Mouse (Mus musculus) MEL (cell line): ENCODE measurements around the gene Cox11.

Source experiments
- CTCF ChIP-seq, 3 experiments: IDR thresholded peaks in 2 of 3; conservative IDR thresholded peaks in 1 of 3; 2 replicates each; pipeline ENCODE4 v1.5.1; 2011 to 2012; ENCODE audit warnings: low read length in 3 of 3, low read depth in 2 of 3, mild to moderate bottlenecking in 2 of 3, improper control_type of control experiment in 1 of 3, inconsistent platforms in 1 of 3, mixed read lengths in 1 of 3, moderate library complexity in 1 of 3; ENCODE audit not compliant: control insufficient read depth in 1 of 3, insufficient read depth in 1 of 3, poor library complexity in 1 of 3, severe bottlenecking in 1 of 3
- ETS1 ChIP-seq: IDR thresholded peaks from 2 replicates; pipeline ENCODE4 v1.6.1; 2012; ENCODE audit warnings: low read depth, mild to moderate bottlenecking, inconsistent platforms, low read length, improper control_type of control experiment, moderate library complexity
- MAFK ChIP-seq: IDR thresholded peaks from 2 replicates; pipeline ENCODE4 v1.6.1; 2011; ENCODE audit warnings: low read depth, mild to moderate bottlenecking, low read length, improper control_type of control experiment, borderline replicate concordance
- MAZ ChIP-seq: IDR thresholded peaks from 2 replicates; pipeline ENCODE4 v1.6.1; 2012; ENCODE audit warnings: low read depth, mild to moderate bottlenecking, inconsistent platforms, low read length, improper control_type of control experiment
- MEF2A ChIP-seq: IDR thresholded peaks from 2 replicates; pipeline ENCODE4 v1.6.1; 2014; ENCODE audit warnings: low read depth, mild to moderate bottlenecking, inconsistent platforms, low read length, improper control_type of control experiment; ENCODE audit not compliant: poor library complexity, insufficient replicate concordance, severe bottlenecking; ENCODE audit errors: extremely low read depth
- MYB ChIP-seq: IDR thresholded peaks from 2 replicates; pipeline ENCODE4 v1.6.1; 2011; ENCODE audit warnings: mild to moderate bottlenecking, low read depth, low read length, improper control_type of control experiment
- MYC ChIP-seq: IDR thresholded peaks from 2 replicates; pipeline ENCODE4 v1.6.1; 2011; ENCODE audit warnings: low read depth, mild to moderate bottlenecking, low read length, improper control_type of control experiment, moderate library complexity
- NELFE ChIP-seq: IDR thresholded peaks from 2 replicates; pipeline ENCODE4 v1.6.1; 2011; ENCODE audit warnings: low read depth, low read length, improper control_type of control experiment
- POLR2A ChIP-seq, 2 experiments: IDR thresholded peaks; 2 replicates each; pipeline ENCODE4 v1.6.1; 2011 to 2012; ENCODE audit warnings: low read length in 2 of 2, mild to moderate bottlenecking in 2 of 2, control low read depth in 1 of 2, improper control_type of control experiment in 1 of 2, low read depth in 1 of 2, moderate library complexity in 1 of 2; ENCODE audit not compliant: control insufficient read depth in 1 of 2, insufficient read depth in 1 of 2, poor library complexity in 1 of 2
- RAD21 ChIP-seq: IDR thresholded peaks from 2 replicates; pipeline ENCODE4 v1.6.1; 2011; ENCODE audit warnings: mild to moderate bottlenecking, low read depth, low read length, improper control_type of control experiment
- UBTF ChIP-seq: IDR thresholded peaks from 2 replicates; pipeline ENCODE4 v1.6.1; 2012; ENCODE audit warnings: low read depth, mild to moderate bottlenecking, inconsistent platforms, low read length, improper control_type of control experiment, moderate library complexity, borderline replicate concordance; ENCODE audit not compliant: insufficient read depth

GRCm38 (mm10) chr11:90678582-90678981 is 40.6 kb downstream of the Cox11 start:
- TF ChIP-seq NELFE (no peak), POLR2A (IDR thresholded peaks at IDR 0.05; ENCODE audit: control insufficient read depth in 1 of 2, insufficient read depth in 1 of 2, low read depth in 1 of 2, low read length in 2 of 2, poor library complexity in 1 of 2) (no peak), CTCF (IDR thresholded peaks at IDR 0.05 in 2 of 3, conservative IDR thresholded peaks at IDR 0.05 in 1 of 3; ENCODE audit: control insufficient read depth in 1 of 3, insufficient read depth in 1 of 3, low read depth in 2 of 3, low read length in 3 of 3, poor library complexity in 1 of 3, severe bottlenecking in 1 of 3) (no peak), MYB (no peak), MEF2A (no peak), UBTF (no peak), ETS1 (no peak), MAFK (no peak), MYC (no peak), RAD21 (no peak), MAZ (no peak)
